Mouse (Mus musculus) heart, embryonic 11.5 days (tissue): ENCODE results near the gene Armc9. TPM values are rescaled to one million over a fixed set of nuclear protein-coding genes. Genes with fewer than 3 reads are reported as not detected.

Experiments
- ATAC-seq: fragments of 200-750 bp; cut with Nextera tagmentation; replicated peaks from 2 replicates; pipeline ENCODE4 v1.8.0; 2017; ENCODE audit warnings: moderate library complexity; ENCODE audit not compliant: insufficient number of reproducible peaks, low FRiP score, low TSS enrichment
- H3K27ac ChIP-seq: fragments of 300-500 bp; sonication (generic); 2 replicates; pipeline ENCODE4 v1.5.1; 2014; ENCODE audit warnings: mild to moderate bottlenecking, low read depth, low read length
- H3K27me3 ChIP-seq: fragments of 300-500 bp; sonication (generic); 2 replicates; pipeline ENCODE4 v1.6.1; 2014; ENCODE audit warnings: mild to moderate bottlenecking, low read length, mixed read lengths; ENCODE audit not compliant: control insufficient read depth, insufficient read depth
- H3K36me3 ChIP-seq: fragments of 300-500 bp; sonication (generic); 2 replicates; pipeline ENCODE4 v1.6.1; 2014; ENCODE audit warnings: mild to moderate bottlenecking, low read length, moderate library complexity, mixed read lengths; ENCODE audit not compliant: control insufficient read depth, insufficient read depth
- H3K4me1 ChIP-seq: fragments of 300-500 bp; sonication (generic); 2 replicates; pipeline ENCODE4 v1.6.1; 2014; ENCODE audit warnings: low read length; ENCODE audit not compliant: control insufficient read depth, insufficient read depth
- H3K4me2 ChIP-seq: fragments of 300-500 bp; sonication (generic); 2 replicates; pipeline ENCODE4 v1.6.1; 2014; ENCODE audit warnings: mild to moderate bottlenecking, moderate library complexity
- H3K4me3 ChIP-seq: fragments of 300-500 bp; sonication (generic); 2 replicates; pipeline ENCODE4 v1.5.1; 2014; ENCODE audit warnings: low read depth, low read length
- H3K9ac ChIP-seq: fragments of 300-500 bp; sonication (generic); 2 replicates; pipeline ENCODE4 v1.6.1; 2014; ENCODE audit warnings: mild to moderate bottlenecking, low read depth, low read length, moderate library complexity
- H3K9me3 ChIP-seq: fragments of 300-500 bp; sonication (generic); replicated peaks from 2 replicates; pipeline ENCODE4 v1.6.1; 2016; ENCODE audit warnings: low read length; ENCODE audit not compliant: control insufficient read depth
- WGBS: fragments of 180-500 bp; shearing (Covaris S2); extraction: QIAGEN DNeasy Blood & Tissue Kit; methylation state at CpG from one replicate; pipeline ENCODE4 v1.1.7; 2014; ENCODE audit not compliant: insufficient replicate concordance; 5-methylcytosine and 5-hydroxymethylcytosine counted together
- polyA plus RNA-seq: library from polyadenylated mRNA; unstranded; fragments of >200 nt; fragmentation: Nextera tagmentation; extraction: Ambion mirVana; gene quantifications from 2 replicates; pipeline ENCODE4 v1.2.1, GENCODE M21; 2014

Gene Armc9
- polyA plus RNA-seq, 1 experiment from 2014 or later = 14.7 TPM

DNA sequence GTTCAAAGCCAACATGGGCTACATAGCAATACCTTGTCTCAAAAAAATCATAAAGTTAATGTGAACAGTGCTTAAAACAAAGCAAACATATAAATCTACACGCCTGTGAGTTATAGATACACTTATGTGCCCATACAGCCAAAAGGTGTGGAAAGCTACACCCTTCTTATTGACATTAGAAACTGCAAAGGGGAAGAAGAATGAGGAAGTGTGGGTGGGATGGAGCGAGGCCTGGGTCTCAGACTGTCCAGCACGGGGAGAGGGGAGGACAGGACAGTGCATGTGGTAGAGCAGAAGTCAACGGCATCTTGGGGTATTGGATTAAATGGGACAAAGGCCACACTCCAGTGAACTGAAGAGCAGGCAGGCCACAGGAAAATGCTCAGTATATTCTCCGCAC is 61.8 kb downstream of the Armc9 start:
- Histone ChIP-seq H3K4me2 (no peak overlapping the region), H3K4me3 (no peak overlapping the region), H3K36me3 (no peaks in the 10 kb centered on the region), H3K9me3 (no peaks in the 10 kb centered on the region), H3K4me1 (no peaks in the 10 kb centered on the region), H3K9ac (no peak overlapping the region), H3K27ac (no peak overlapping the region), H3K27me3 (no peaks in the 10 kb centered on the region)
- ATAC-seq = no peak
- 85% methylated on average over 5 of the region's 5 CpGs for WGBS

- Histone ChIP-seq H3K9ac (no peak overlapping the region), H3K4me3 (no peak overlapping the region), H3K4me1 (no peaks in the 10 kb centered on the region), H3K27me3 (no peaks in the 10 kb centered on the region), H3K36me3 (no peaks in the 10 kb centered on the region), H3K4me2 (no peak overlapping the region), H3K9me3 (no peaks in the 10 kb centered on the region), H3K27ac (no peak overlapping the region)
- ATAC-seq = no peak
- WGBS = 59% methylated on average over 6 of the region's 6 CpGs
Observed at GRCm38 (mm10) chr1:86217976-86218375, 63.4 kb downstream of the Armc9 start.

GRCm38 (mm10) chr1:86225195-86225594 is 70.6 kb downstream of the Armc9 start:
- no peaks in the 10 kb centered on the region for H3K4me1 ChIP-seq
- H3K4me2 ChIP-seq = no peak overlapping the region
- H3K9me3 ChIP-seq = no peaks in the 10 kb centered on the region
- H3K36me3 ChIP-seq = no peaks in the 10 kb centered on the region
- no peak for ATAC-seq
- H3K27me3 ChIP-seq = no peaks in the 10 kb centered on the region
- 75% methylated on average over 6 of the region's 6 CpGs for whole genome bisulfite sequencing
- H3K27ac ChIP-seq = no peak overlapping the region
- H3K9ac ChIP-seq = no peak overlapping the region
- H3K4me3 ChIP-seq = no peak overlapping the region

DNA sequence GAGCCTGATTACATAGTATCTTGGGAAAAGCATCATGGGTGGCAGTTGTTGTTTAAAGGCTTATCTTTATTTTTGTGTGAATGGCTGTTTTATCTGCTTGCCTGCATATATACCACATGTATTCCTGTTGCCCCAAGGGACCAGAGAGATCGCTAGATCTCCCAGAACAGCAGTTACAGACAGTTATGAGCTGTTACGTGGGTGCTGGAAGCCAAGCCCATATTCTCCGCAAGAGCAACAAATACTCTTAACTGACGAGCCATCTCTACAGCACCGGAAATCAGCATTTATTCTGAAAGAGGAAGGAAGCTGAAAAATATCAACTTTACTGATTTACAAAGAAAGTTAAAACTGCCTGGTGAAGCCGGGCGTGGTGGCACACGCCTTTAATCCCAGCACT is 74.1 kb downstream of the Armc9 start:
- ATAC-seq = no peak
- Histone ChIP-seq H3K9ac (no peak overlapping the region), H3K4me1 (peaks cover 12% of the 10 kb centered on the region), H3K36me3 (no peaks in the 10 kb centered on the region), H3K27me3 (no peaks in the 10 kb centered on the region), H3K27ac (no peak overlapping the region), H3K4me3 (no peak overlapping the region), H3K9me3 (no peaks in the 10 kb centered on the region), H3K4me2 (no peak overlapping the region)
- WGBS = 86% methylated on average over 8 of the region's 8 CpGs

- ATAC-seq = no peak
- 79% methylated on average over 9 of the region's 9 CpGs for WGBS
- no peaks in the 10 kb centered on the region for H3K27me3 ChIP-seq
- no peak overlapping the region for H3K9ac ChIP-seq
- peaks cover 16% of the 10 kb centered on the region for H3K4me1 ChIP-seq
- H3K4me3 ChIP-seq = no peak overlapping the region
- H3K9me3 ChIP-seq = no peaks in the 10 kb centered on the region
- H3K36me3 ChIP-seq = no peaks in the 10 kb centered on the region
- no peak overlapping the region for H3K4me2 ChIP-seq
- no peak overlapping the region for H3K27ac ChIP-seq
Observed at GRCm38 (mm10) chr1:86229184-86229829, 74.7 kb downstream of the Armc9 start.

DNA sequence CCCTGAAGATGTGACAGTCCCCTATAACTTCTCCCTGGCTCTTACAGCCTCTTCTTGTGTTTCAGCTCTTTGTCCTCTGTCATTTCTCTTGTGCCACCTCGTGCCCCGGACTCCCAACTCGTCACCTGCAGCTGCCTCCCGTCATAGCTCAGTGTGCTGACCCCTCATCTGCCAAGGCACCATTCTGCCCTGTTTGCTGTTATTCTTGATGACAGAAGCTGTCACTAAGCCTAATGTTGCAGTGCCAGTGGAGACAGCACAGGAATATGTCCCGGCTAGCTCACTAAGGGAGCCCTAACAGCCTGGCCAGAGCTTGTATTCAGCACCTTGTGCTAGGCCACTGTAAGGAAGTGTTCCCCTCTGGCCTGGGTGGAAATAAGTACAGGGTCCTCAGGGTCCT is 78.1 kb downstream of the Armc9 start:
- 42% methylated on average over 5 of the region's 5 CpGs for WGBS
- Histone ChIP-seq H3K36me3 (no peaks in the 10 kb centered on the region), H3K9ac (no peak overlapping the region), H3K27ac (peak overlapping the region; percentile 57; the same call in 1 of the 2 replicates), H3K27me3 (no peaks in the 10 kb centered on the region), H3K9me3 (no peaks in the 10 kb centered on the region), H3K4me2 (no peak overlapping the region), H3K4me1 (peaks cover 16% of the 10 kb centered on the region), H3K4me3 (no peak overlapping the region)
- ATAC-seq = peak; percentile 56; the same call in 1 of the 2 replicates

DNA sequence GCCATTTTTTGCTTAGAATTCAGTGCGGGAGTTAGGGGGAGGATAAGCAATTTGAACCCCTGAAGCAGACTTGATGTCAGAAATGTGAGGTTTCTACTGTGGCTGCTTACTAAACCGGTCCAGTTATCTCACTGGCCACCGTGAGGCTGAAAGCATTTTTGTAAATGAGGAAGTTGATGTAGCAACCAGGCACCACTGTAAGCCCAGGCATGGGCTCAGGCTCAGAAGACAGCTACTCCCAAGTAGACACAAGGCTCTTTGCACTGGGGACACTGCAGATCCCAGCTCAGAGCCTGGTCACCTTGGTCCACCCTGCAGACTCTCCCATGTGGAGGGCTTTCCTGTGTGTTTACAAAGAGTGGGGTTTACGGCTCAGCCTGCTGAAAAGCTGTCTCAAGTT is 79.2 kb downstream of the Armc9 start:
- H3K27ac ChIP-seq = no peak overlapping the region
- WGBS = 54% methylated on average over 4 of the region's 4 CpGs
- peaks cover 16% of the 10 kb centered on the region for H3K4me1 ChIP-seq
- no peak overlapping the region for H3K4me2 ChIP-seq
- H3K9me3 ChIP-seq = no peaks in the 10 kb centered on the region
- no peak overlapping the region for H3K4me3 ChIP-seq
- H3K9ac ChIP-seq = no peak overlapping the region
- H3K36me3 ChIP-seq = no peaks in the 10 kb centered on the region
- H3K27me3 ChIP-seq = no peaks in the 10 kb centered on the region
- no peak for ATAC-seq

GRCm38 (mm10) chr1:86235118-86235517 is 80.5 kb downstream of the Armc9 start:
- Histone ChIP-seq H3K4me3 (no peak overlapping the region), H3K27me3 (no peaks in the 10 kb centered on the region), H3K27ac (no peak overlapping the region), H3K4me1 (peaks cover 19% of the 10 kb centered on the region), H3K9me3 (no peaks in the 10 kb centered on the region), H3K4me2 (no peak overlapping the region), H3K36me3 (no peaks in the 10 kb centered on the region), H3K9ac (no peak overlapping the region)
- 53% methylated on average over 10 of the region's 10 CpGs for WGBS
- ATAC-seq = no peak

- Histone ChIP-seq H3K36me3 (no peaks in the 10 kb centered on the region), H3K27me3 (no peaks in the 10 kb centered on the region), H3K4me3 (no peak overlapping the region), H3K27ac (no peak overlapping the region), H3K9me3 (no peaks in the 10 kb centered on the region), H3K4me1 (peaks cover 19% of the 10 kb centered on the region), H3K4me2 (no peak overlapping the region), H3K9ac (no peak overlapping the region)
- no peak for ATAC-seq
- WGBS = 91% methylated on average over 10 of the region's 10 CpGs
Observed at GRCm38 (mm10) chr1:86236442-86236841, 81.9 kb downstream of the Armc9 start.
